In the genomic region with DNA sequence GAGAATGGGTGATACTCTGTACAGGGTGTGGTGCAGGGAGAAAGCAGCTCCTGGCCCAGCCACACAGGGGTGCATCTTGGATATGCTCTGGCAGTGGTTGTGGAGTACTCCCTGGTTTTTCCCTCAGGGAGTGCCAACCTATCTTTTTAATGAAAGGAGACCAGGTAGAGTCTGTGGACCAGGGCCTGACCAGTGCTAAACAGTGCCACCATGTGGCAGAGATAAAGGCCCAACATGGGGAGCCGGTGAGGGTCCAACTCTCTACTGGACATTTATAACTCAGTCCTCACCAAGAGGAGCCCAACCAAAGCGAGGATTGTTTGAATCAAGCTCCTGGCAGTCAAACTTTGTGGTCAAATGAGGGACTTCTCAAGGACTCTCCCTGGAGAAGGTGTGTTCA, we compare ENCODE assay signal across 7 mouse cellular contexts.
DNase-seq lines count a peak whose midpoint lies in the region; ATAC-seq and TF ChIP-seq lines count a peak whose summit lies in the region.

No protein-coding gene starts in this region.

- peak; percentile 37 for DNase-seq in kidney, adult 18-20 months
- peak; percentile 7 for DNase-seq in brain, adult 2 months (ENCODE audit: low read depth, low spot score)
- DNase-seq in lung, adult 18-20 months: peak; percentile 35 to 56
- no peak for DNase-seq in right cerebral cortex, postnatal 10 days (ENCODE audit: low spot score in 2 of 2)

- no peak overlapping the region for H3K9ac ChIP-seq in kidney, embryonic 16.5 days (replicated peaks; ENCODE audit: low read length)
- H3K9ac ChIP-seq in ES-Bruce4 (ENCODE audit: low read depth, poor library complexity, severe bottlenecking): no peak overlapping the region
- H3K9ac ChIP-seq in neural tube, embryonic 15.5 days (replicated peaks): no peak overlapping the region

- H3K9me3 ChIP-seq in kidney, embryonic 16.5 days (ENCODE audit: low read length): no peaks in the 10 kb centered on the region
- no peaks in the 10 kb centered on the region for H3K9me3 ChIP-seq in ES-Bruce4 (replicated peaks; ENCODE audit: control insufficient read depth, insufficient read depth, low read length, poor library complexity, severe bottlenecking)
- no peaks in the 10 kb centered on the region for H3K9me3 ChIP-seq in neural tube, embryonic 15.5 days (replicated peaks)

- no peaks in the 10 kb centered on the region for H3K27me3 ChIP-seq in kidney, embryonic 16.5 days (ENCODE audit: insufficient read depth, low read length)
- H3K27me3 ChIP-seq in ES-Bruce4 (ENCODE audit: control insufficient read depth, insufficient read depth, low read length, poor library complexity, severe bottlenecking): no peaks in the 10 kb centered on the region
- H3K27me3 ChIP-seq in neural tube, embryonic 15.5 days (replicated peaks): no peaks in the 10 kb centered on the region

- no peak for TF ChIP-seq POLR2A in ES-Bruce4 (IDR thresholded peaks at IDR 0.05; ENCODE audit: insufficient read depth, low read length)

- H3K27ac ChIP-seq in kidney, embryonic 16.5 days (ENCODE audit: low read length): no peak overlapping the region
- no peak overlapping the region for H3K27ac ChIP-seq in ES-Bruce4 (ENCODE audit: insufficient read depth, low read length)
- H3K27ac ChIP-seq in neural tube, embryonic 15.5 days (replicated peaks): no peak overlapping the region

- H3K4me1 ChIP-seq in kidney, embryonic 16.5 days (ENCODE audit: insufficient read depth, low read length): no peaks in the 10 kb centered on the region
- no peaks in the 10 kb centered on the region for H3K4me1 ChIP-seq in ES-Bruce4 (ENCODE audit: control insufficient read depth, insufficient read depth, low read length)
- 0 out of 2 replicates have a peak, but pooled peaks cover 4% of the 10 kb centered on the region for H3K4me1 ChIP-seq in neural tube, embryonic 15.5 days

- H3K36me3 ChIP-seq in kidney, embryonic 16.5 days (ENCODE audit: insufficient read depth, low read length): no peaks in the 10 kb centered on the region
- H3K36me3 ChIP-seq in ES-Bruce4 (ENCODE audit: control insufficient read depth, insufficient read depth, low read length, poor library complexity, severe bottlenecking): no peaks in the 10 kb centered on the region
- H3K36me3 ChIP-seq in neural tube, embryonic 15.5 days: no peaks in the 10 kb centered on the region

- no peak for ATAC-seq in kidney, embryonic 16.5 days (ENCODE audit: low FRiP score, low TSS enrichment)
- no peak for ATAC-seq in neural tube, embryonic 15.5 days (ENCODE audit: low FRiP score)

- no peak overlapping the region for H3K4me3 ChIP-seq in kidney, embryonic 16.5 days (ENCODE audit: low read length)
- no peak overlapping the region for H3K4me3 ChIP-seq in ES-Bruce4 (ENCODE audit: low read depth, low read length)
- no peak overlapping the region for H3K4me3 ChIP-seq in neural tube, embryonic 15.5 days (replicated peaks)

- TF ChIP-seq CTCF in ES-Bruce4 (IDR thresholded peaks at IDR 0.05; ENCODE audit: low read depth, low read length): peak; percentile 33

- 56% methylated on average over 2 of the region's 2 CpGs for WGBS in kidney, embryonic 16.5 days
- 74% methylated on average over 2 of the region's 2 CpGs for WGBS in neural tube, embryonic 15.5 days

- H3K4me2 ChIP-seq in kidney, embryonic 16.5 days (replicated peaks; ENCODE audit: low read depth, low read length): no peak overlapping the region
- H3K4me2 ChIP-seq in neural tube, embryonic 15.5 days: no peak overlapping the region

- no peak for TF ChIP-seq EP300 in ES-Bruce4 (IDR thresholded peaks at IDR 0.05; ENCODE audit: insufficient read depth, low read depth, low read length)

Comparison
In these comparisons a context has a peak if more than half of its experiments do, and no peak if none do; other contexts are left out.
1. DNase-seq: peak in kidney, adult 18-20 months (single experiment), brain, adult 2 months (single experiment) and lung, adult 18-20 months (2 of 2); none in right cerebral cortex, postnatal 10 days (0 of 2).